Mouse (Mus musculus): Measurements from ENCODE around the gene Slc12a7. TPM values are rescaled to one million over a fixed set of nuclear protein-coding genes. Genes with fewer than 3 reads are reported as not detected.

Gene Slc12a7
- polyA plus RNA-seq, 1 experiment, result 53.9 TPM

GRCm38 (mm10) chr13:73713204-73713603 lies 19.7 kb upstream of the Slc12a7 start:
- TF ChIP-seq CTCF (IDR thresholded peaks at IDR 0.05; ENCODE audit: low read depth, low read length) (no peak), POLR2A (IDR thresholded peaks at IDR 0.05; ENCODE audit: borderline replicate concordance, low read depth, low read length) (no peak)
- H3K4me1 ChIP-seq (ENCODE audit: control insufficient read depth, insufficient read depth, low read length), result no peaks in the 10 kb centered on the region
- no peak overlapping the region for H3K27ac ChIP-seq (ENCODE audit: insufficient read depth, low read depth, low read length)

DNA sequence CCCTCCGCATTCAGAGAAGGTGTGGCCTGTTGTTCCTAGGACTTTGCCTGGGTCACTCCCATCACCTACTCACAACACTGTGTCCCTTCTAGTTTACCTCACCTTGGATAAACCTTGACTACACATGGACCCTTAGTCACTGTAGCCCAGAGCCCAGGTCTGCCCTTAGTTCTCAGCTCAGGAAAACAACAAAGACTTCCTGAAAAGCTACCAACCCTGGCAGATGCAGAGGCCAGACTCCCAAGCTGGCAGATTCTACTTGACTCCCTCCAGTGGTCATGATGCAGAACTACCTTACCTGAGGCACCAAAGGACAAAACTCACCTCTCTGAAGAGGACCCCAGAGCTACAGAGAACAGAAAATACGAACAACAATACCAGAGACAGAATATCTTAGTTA lies 18.9 kb upstream of the Slc12a7 start:
- TF ChIP-seq CTCF (IDR thresholded peaks at IDR 0.05; ENCODE audit: low read depth, low read length), result no peak
- Histone ChIP-seq H3K4me1 (ENCODE audit: control insufficient read depth, insufficient read depth, low read length) (no peaks in the 10 kb centered on the region), H3K4me3 (ENCODE audit: insufficient read depth, low read length) (no peak overlapping the region), H3K27ac (ENCODE audit: insufficient read depth, low read depth, low read length) (no peak overlapping the region)

More at GRCm38 (mm10) chr13:73713204-73713603, 19.7 kb upstream of the Slc12a7 start:
- H3K4me3 ChIP-seq (ENCODE audit: insufficient read depth, low read length), result no peak overlapping the region

- Histone ChIP-seq H3K4me3 (ENCODE audit: insufficient read depth, low read length) (no peak overlapping the region), H3K4me1 (ENCODE audit: control insufficient read depth, insufficient read depth, low read length) (no peaks in the 10 kb centered on the region), H3K27ac (ENCODE audit: insufficient read depth, low read depth, low read length) (no peak overlapping the region)
- TF ChIP-seq CTCF (IDR thresholded peaks at IDR 0.05; ENCODE audit: low read depth, low read length) (no peak), POLR2A (IDR thresholded peaks at IDR 0.05; ENCODE audit: borderline replicate concordance, low read depth, low read length) (no peak)
These were observed 14.7 kb upstream of the Slc12a7 start for GRCm38 (mm10) chr13:73718225-73718624.

- no peaks in the 10 kb centered on the region for H3K4me1 ChIP-seq (ENCODE audit: control insufficient read depth, insufficient read depth, low read length)
- TF ChIP-seq CTCF (IDR thresholded peaks at IDR 0.05; ENCODE audit: low read depth, low read length) (no peak), POLR2A (IDR thresholded peaks at IDR 0.05; ENCODE audit: borderline replicate concordance, low read depth, low read length) (no peak)
- H3K27ac ChIP-seq (ENCODE audit: insufficient read depth, low read depth, low read length), result no peak overlapping the region
- no peak overlapping the region for H3K4me3 ChIP-seq (ENCODE audit: insufficient read depth, low read length)
These were observed 12.7 kb upstream of the Slc12a7 start for GRCm38 (mm10) chr13:73720241-73720640.

DNA sequence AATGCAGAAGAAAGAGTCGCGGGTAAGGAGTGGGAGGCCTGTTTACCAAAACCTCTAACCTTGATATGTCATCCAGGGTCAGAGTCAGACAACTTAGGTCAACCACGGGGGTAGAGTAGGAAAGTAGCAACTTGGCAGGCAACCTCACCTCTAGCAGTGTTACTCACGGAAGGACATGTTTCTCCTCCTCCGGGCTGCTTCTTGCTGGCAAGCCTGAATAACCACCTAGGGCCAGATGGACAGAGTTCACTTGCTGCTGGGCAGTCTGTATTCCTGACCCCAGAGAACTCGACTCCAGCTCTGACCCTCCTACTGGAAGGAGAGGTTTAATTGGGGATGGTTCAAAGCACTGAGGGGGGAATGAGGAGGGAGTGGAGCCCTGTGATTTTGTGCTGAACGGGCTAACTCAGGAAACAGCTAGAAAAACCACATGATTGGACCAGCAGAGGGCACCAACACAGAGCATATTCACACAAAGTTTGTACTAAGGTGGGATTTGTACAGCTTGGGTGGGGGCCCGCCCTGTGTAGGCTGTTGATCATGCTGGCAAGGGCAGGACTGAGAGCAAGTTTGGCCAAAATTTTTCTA lies 9.7 kb upstream of the Slc12a7 start:
- TF ChIP-seq POLR2A (IDR thresholded peaks at IDR 0.05; ENCODE audit: borderline replicate concordance, low read depth, low read length), result no peak
- TF ChIP-seq CTCF (IDR thresholded peaks at IDR 0.05; ENCODE audit: low read depth, low read length), result peak; percentile 65
- Histone ChIP-seq H3K4me3 (ENCODE audit: insufficient read depth, low read length) (no peak overlapping the region), H3K4me1 (ENCODE audit: control insufficient read depth, insufficient read depth, low read length) (no peaks in the 10 kb centered on the region), H3K27ac (ENCODE audit: insufficient read depth, low read depth, low read length) (no peak overlapping the region)

DNA sequence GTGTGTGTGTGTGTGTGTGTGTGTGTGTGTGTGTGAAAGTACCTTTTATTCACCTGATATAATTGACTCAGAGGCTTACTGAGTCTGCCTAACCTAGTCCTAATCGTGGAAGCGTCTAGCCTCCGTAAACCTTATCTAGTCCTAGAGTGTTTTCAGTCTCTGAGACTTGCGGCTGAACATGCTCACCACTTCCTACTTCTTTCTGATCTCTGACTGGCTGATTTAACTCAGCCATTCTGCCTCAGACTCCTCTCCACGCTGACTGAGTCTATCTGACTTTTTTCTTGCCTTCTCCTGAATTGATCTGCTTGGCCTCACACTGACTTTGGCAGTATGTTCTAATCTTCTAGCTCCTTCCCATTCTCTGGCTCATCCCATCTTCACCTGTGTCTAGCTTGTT lies 7.6 kb upstream of the Slc12a7 start:
- TF ChIP-seq CTCF (IDR thresholded peaks at IDR 0.05; ENCODE audit: low read depth, low read length) (no peak), POLR2A (IDR thresholded peaks at IDR 0.05; ENCODE audit: borderline replicate concordance, low read depth, low read length) (no peak)
- Histone ChIP-seq H3K4me3 (ENCODE audit: insufficient read depth, low read length) (no peak overlapping the region), H3K27ac (ENCODE audit: insufficient read depth, low read depth, low read length) (no peak overlapping the region), H3K4me1 (ENCODE audit: control insufficient read depth, insufficient read depth, low read length) (peaks cover 2% of the 10 kb centered on the region)

DNA sequence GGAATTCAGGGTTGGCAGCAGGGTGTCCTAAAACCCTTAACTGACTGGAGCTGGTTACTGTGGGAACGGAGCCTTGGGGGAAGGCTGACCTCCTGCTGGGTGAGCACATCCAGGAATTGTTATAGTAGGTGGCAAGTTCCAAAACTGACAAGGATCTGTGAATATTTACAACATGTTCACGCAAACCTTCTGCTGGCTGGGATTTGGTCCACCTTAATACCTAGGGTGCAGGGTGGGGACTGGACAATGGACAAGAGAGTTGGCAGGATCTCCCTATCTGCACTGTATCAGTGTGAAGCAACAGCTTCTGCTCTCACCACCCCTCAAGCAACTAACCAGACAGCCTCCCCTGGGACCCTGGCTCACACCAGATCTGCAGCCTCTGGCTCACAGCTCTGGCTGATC lies 5.3 kb upstream of the Slc12a7 start:
- H3K27ac ChIP-seq (ENCODE audit: insufficient read depth, low read depth, low read length), result no peak overlapping the region
- H3K4me1 ChIP-seq (ENCODE audit: control insufficient read depth, insufficient read depth, low read length), result peaks cover 8% of the 10 kb centered on the region
- no peak overlapping the region for H3K4me3 ChIP-seq (ENCODE audit: insufficient read depth, low read length)
- TF ChIP-seq CTCF (IDR thresholded peaks at IDR 0.05; ENCODE audit: low read depth, low read length) (no peak), POLR2A (IDR thresholded peaks at IDR 0.05; ENCODE audit: borderline replicate concordance, low read depth, low read length) (no peak)

DNA sequence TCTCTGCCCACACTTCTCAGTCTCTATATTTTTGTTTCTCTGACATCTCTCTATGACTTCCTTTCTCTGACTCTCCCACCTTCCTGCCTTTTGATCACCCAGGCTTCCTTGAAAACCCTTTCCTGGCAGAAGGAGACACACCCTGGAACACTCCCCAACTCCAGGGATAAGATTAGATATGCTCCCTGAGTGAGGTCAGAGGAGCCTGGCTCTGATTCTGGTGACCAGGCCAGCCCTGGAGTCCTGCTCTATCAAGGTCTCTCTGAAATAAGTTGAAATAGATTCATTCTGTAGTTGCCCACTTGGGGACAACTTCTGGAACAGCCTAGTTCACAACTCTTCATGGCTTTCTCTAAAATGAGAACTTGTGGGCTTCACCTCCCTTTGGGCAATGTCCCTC lies 4.3 kb upstream of the Slc12a7 start:
- no peak for TF ChIP-seq POLR2A (IDR thresholded peaks at IDR 0.05; ENCODE audit: borderline replicate concordance, low read depth, low read length)
- no peak for TF ChIP-seq CTCF (IDR thresholded peaks at IDR 0.05; ENCODE audit: low read depth, low read length)
- Histone ChIP-seq H3K4me1 (ENCODE audit: control insufficient read depth, insufficient read depth, low read length) (peaks cover 8% of the 10 kb centered on the region), H3K27ac (ENCODE audit: insufficient read depth, low read depth, low read length) (no peak overlapping the region), H3K4me3 (ENCODE audit: insufficient read depth, low read length) (no peak overlapping the region)

DNA sequence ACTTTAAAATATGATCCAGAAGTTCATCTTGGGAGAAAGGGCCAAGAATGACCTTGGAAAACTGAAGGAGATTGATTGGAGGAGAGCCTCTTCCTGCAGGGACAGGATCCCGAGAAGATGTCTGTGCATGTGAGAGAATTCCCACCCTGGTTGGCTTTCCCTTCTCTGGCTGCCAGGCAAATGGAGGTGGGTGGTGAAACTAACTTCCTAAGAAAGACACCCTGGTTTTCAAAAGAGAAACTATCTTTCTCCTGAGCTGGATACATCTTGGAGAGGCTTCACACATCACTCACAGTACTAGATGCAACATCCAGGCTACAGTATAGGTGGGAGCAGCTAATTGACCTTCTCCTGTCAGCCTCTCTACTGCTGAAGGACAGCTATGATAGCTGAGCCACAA lies 2.0 kb upstream of the Slc12a7 start:
- TF ChIP-seq POLR2A (IDR thresholded peaks at IDR 0.05; ENCODE audit: borderline replicate concordance, low read depth, low read length) (no peak), CTCF (IDR thresholded peaks at IDR 0.05; ENCODE audit: low read depth, low read length) (no peak)
- no peak overlapping the region for H3K27ac ChIP-seq (ENCODE audit: insufficient read depth, low read depth, low read length)
- H3K4me3 ChIP-seq (ENCODE audit: insufficient read depth, low read length), result no peak overlapping the region
- peaks cover 8% of the 10 kb centered on the region for H3K4me1 ChIP-seq (ENCODE audit: control insufficient read depth, insufficient read depth, low read length)

DNA sequence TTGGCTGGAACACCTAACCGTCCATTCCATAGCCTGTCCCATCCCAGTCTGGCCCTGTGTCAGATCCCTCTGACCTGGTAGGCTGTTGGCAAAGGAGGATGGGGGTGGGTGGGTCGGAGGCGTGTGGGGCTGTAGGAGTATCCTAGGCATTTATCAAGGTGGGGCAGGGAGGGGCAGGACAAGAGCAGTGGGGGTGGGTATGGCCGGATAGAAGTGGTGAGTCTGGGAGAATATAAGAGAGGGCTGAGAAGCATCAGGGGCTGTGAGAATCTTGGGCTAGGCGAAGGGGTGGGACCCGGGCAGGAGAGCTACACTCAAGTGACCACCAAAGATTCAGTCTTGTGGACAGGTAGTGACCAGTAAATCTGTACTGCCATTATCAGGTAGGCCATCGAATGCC lies 659 bp upstream of the Slc12a7 start:
- no peak for TF ChIP-seq CTCF (IDR thresholded peaks at IDR 0.05; ENCODE audit: low read depth, low read length)
- Histone ChIP-seq H3K4me1 (ENCODE audit: control insufficient read depth, insufficient read depth, low read length) (peaks cover 8% of the 10 kb centered on the region), H3K27ac (ENCODE audit: insufficient read depth, low read depth, low read length) (no peak overlapping the region), H3K4me3 (ENCODE audit: insufficient read depth, low read length) (no peak overlapping the region)

DNA sequence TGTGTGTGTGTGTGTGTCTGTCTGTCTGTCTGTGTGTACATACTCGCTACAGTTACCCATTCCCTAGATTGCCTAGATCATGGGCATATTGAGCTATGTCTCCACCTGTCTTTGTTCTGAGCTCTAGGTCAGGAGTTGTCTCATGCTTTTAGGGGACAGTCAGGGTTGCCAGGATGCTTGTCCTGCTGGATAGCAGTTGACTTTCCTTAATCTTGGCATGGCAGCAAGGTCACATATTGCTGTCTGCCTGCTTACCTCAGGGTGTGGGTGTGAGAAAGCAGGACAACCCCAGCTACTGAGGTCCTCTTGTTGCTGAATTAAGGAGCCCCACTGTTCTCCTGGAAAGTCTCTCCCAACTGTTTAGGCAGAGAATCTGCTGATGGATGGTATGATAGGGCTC lies 1.5 kb downstream of the Slc12a7 start:
- H3K27ac ChIP-seq (ENCODE audit: insufficient read depth, low read depth, low read length), result no peak overlapping the region
- TF ChIP-seq POLR2A (IDR thresholded peaks at IDR 0.05; ENCODE audit: borderline replicate concordance, low read depth, low read length), result no peak
- TF ChIP-seq CTCF (IDR thresholded peaks at IDR 0.05; ENCODE audit: low read depth, low read length), result no peak
- no peak overlapping the region for H3K4me3 ChIP-seq (ENCODE audit: insufficient read depth, low read length)
- peaks cover 8% of the 10 kb centered on the region for H3K4me1 ChIP-seq (ENCODE audit: control insufficient read depth, insufficient read depth, low read length)
